Mouse (Mus musculus) myocyte (in vitro differentiated cells): Measurements from ENCODE around the gene Fbxo30. TPM values are rescaled to one million over a fixed set of nuclear protein-coding genes. Genes with fewer than 3 reads are reported as not detected.
"Not testable (repeated sequence)": the region's sequence is repeated elsewhere in the genome, so short reads cannot be mapped to it uniquely, and the experiment has no call there.

Experiments used
- H3K27me3 ChIP-seq: one replicate; pipeline ENCODE4 v1.6.1; 2011; ENCODE audit not compliant: control insufficient read depth, insufficient read depth, insufficient read length
- H3K36me3 ChIP-seq: one replicate; pipeline ENCODE4 v1.6.1; 2011; ENCODE audit not compliant: control insufficient read depth, insufficient read depth
- H3K4me2 ChIP-seq: one replicate; pipeline ENCODE4 v1.6.1; 2011; ENCODE audit warnings: low read depth, control low read depth
- H3K4me3 ChIP-seq: one replicate; pipeline ENCODE4 v1.5.1; 2011; ENCODE audit warnings: mild to moderate bottlenecking, control low read depth, moderate library complexity
- H3K79me2 ChIP-seq: one replicate; pipeline ENCODE4 v1.6.1; 2011; ENCODE audit not compliant: control insufficient read depth, insufficient read depth
- H3ac ChIP-seq: one replicate; pipeline ENCODE4 v1.6.1; 2011; ENCODE audit not compliant: control insufficient read depth, insufficient read length
- CEBPB ChIP-seq: IDR thresholded peaks from 2 replicates; pipeline ENCODE4 v1.6.1; 2011; ENCODE audit warnings: mild to moderate bottlenecking, moderate library complexity; ENCODE audit not compliant: poor library complexity, insufficient read depth, severe bottlenecking
- E2F4 ChIP-seq: IDR thresholded peaks from one replicate; pipeline ENCODE4 v1.6.1; 2011; ENCODE audit warnings: mild to moderate bottlenecking, control low read depth, moderate library complexity; ENCODE audit not compliant: insufficient read depth
- MAX ChIP-seq: IDR thresholded peaks from one replicate; pipeline ENCODE4 v1.6.1; 2011; ENCODE audit warnings: low read depth, mild to moderate bottlenecking, control low read depth
- MYOD1 ChIP-seq, 3 experiments: IDR thresholded peaks; one replicate each; pipeline ENCODE4 v1.6.1; 2011; ENCODE audit warnings: control low read depth in 2 of 3, low read depth in 2 of 3, mild to moderate bottlenecking in 2 of 3, moderate library complexity in 1 of 3; ENCODE audit not compliant: insufficient read length in 2 of 3, control insufficient read depth in 1 of 3
- MYOG ChIP-seq, 3 experiments: IDR thresholded peaks; one replicate each; pipeline ENCODE4 v1.6.1; 2011; ENCODE audit warnings: control low read depth in 2 of 3, low read depth in 2 of 3, mild to moderate bottlenecking in 2 of 3; ENCODE audit not compliant: insufficient read length in 2 of 3, control insufficient read depth in 1 of 3, insufficient read depth in 1 of 3
- POLR2A ChIP-seq: IDR thresholded peaks from one replicate; pipeline ENCODE4 v1.6.1; 2011; ENCODE audit warnings: low read depth, mild to moderate bottlenecking, control low read depth, moderate library complexity; ENCODE audit not compliant: insufficient read length
- POLR2AphosphoS2 ChIP-seq: IDR thresholded peaks from one replicate; pipeline ENCODE4 v1.6.1; 2011; ENCODE audit warnings: low read depth, control low read depth; ENCODE audit not compliant: insufficient read length
- REST ChIP-seq: IDR thresholded peaks from one replicate; pipeline ENCODE4 v1.6.1; 2011; ENCODE audit warnings: mild to moderate bottlenecking, control low read depth, moderate library complexity; ENCODE audit not compliant: insufficient read depth, insufficient read length
- SRF ChIP-seq: IDR thresholded peaks from one replicate; pipeline ENCODE4 v1.6.1; 2011; ENCODE audit warnings: low read depth; ENCODE audit not compliant: control insufficient read depth, insufficient read length
- TCF12 ChIP-seq: IDR thresholded peaks from one replicate; pipeline ENCODE4 v1.6.1; 2011; ENCODE audit warnings: mild to moderate bottlenecking, control low read depth; ENCODE audit not compliant: poor library complexity, insufficient read depth, severe bottlenecking
- TCF3 ChIP-seq: IDR thresholded peaks from one replicate; pipeline ENCODE4 v1.6.1; 2011; ENCODE audit warnings: low read depth, control low read depth; ENCODE audit not compliant: insufficient read length
- USF1 ChIP-seq: IDR thresholded peaks from one replicate; pipeline ENCODE4 v1.6.1; 2011; ENCODE audit warnings: low read depth, mild to moderate bottlenecking, control low read depth, moderate library complexity
- polyA plus RNA-seq: library from polyadenylated mRNA; unstranded; fragments of >200 nt; fragmentation: generic; extraction: Trizol; gene quantifications from one replicate; pipeline ENCODE4 v1.2.1, GENCODE M21; 2012; ENCODE audit warnings: missing spikeins

Fbxo30 gene
- 4.9 TPM for polyA plus RNA-seq

DNA sequence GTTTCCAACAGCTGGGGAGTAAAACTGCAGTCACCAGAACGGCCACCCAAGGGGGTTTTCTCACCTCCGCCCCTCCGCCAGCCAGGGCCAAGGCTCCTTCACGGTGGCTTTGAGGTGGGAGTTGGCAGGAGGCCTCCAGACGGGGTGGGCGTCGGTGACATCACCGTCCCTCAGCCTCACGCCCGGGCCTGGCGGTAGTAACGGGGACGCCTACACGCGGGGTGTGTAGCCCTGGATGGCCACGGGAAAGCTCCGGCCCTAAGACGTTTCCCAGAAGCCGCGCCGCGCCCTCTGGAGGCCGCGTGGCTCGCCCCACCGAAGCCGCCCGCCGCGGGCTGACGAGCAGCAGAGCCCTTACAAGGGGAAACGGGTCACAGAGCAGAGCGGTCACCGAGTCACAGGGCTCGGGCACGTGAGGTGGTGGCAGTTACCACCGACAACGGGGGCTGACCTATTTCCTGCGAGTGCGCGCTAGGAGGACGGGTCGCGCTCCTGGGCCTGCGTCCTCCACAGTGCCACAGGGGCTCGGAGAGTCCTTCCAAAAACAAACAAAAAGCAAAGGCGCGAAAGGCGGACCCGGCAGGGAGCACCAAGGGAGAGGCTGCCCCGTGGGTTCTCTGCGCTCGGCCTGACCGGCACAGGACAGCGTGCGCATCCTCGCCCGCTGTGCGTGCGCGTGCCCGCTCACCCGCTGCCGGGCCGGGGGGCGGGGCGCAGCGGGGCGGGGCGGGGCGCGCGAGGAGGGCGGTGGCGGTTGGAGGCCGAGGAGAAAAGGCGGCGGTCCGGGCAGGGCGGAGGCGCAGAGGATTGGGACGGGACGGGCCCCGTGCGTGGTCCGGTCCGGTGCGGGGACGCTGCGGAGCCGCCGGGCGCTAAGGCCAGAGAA lies at the start of gene Fbxo30:
TSS of gene Fbxo30 (plus strand) at position 753 of the 886 bp plus-strand sequence.
- Histone ChIP-seq H3K79me2 (peaks cover 42% of the 10 kb centered on the region), H3K36me3 (no peaks in the 10 kb centered on the region), H3ac (peak within 1 kb of the TSS; percentile 88), H3K4me3 (peak within 1 kb of the TSS; percentile 50), H3K4me2 (peak within 1 kb of the TSS; percentile 71), H3K27me3 (no peaks in the 10 kb centered on the region)
- TF ChIP-seq TCF12 (no peak), POLR2A (peak; percentile 97), E2F4 (no peak), TCF3 (no peak), MAX (no peak), MYOG (IDR thresholded peaks at IDR 0.05; ENCODE audit: control insufficient read depth in 1 of 3, insufficient read depth in 1 of 3, insufficient read length in 2 of 3, low read depth in 2 of 3) (peak in 1 of 3 experiments; percentile 54), POLR2AphosphoS2 (peak; percentile 98), REST (no peak), MYOD1 (IDR thresholded peaks at IDR 0.05; ENCODE audit: control insufficient read depth in 1 of 3, insufficient read length in 2 of 3, low read depth in 2 of 3) (peak in 1 of 3 experiments; percentile 39), USF1 (peak; percentile 14), SRF (no peak), CEBPB (no peak)

DNA sequence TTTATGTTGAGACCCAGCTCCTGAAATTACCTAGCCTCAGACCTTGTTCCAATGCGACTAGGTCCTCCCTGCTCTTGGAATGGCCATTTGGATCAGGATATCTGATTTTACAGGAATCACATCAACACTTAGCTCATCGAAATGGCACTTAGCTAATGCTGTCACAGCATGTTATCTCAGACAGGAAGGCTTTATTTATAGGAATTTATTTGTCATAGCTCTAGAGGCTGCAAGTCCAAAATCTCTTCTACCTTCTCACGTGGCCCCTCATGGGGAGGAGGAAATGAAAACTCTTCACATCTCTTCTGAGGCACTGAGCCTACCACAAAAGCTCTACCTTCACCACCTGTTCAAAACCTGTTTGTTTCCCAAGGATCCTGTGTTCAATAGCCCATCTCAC lies 47.9 kb upstream of the Fbxo30 start:
- no peaks in the 10 kb centered on the region for H3K36me3 ChIP-seq
- H3ac ChIP-seq, result no peak overlapping the region
- TF ChIP-seq TCF12 (no peak), POLR2AphosphoS2 (no peak), TCF3 (no peak), MAX (no peak), SRF (no peak), MYOG (IDR thresholded peaks at IDR 0.05; ENCODE audit: control insufficient read depth in 1 of 3, insufficient read depth in 1 of 3, insufficient read length in 2 of 3, low read depth in 2 of 3) (no peak), REST (no peak), POLR2A (no peak), USF1 (no peak), MYOD1 (IDR thresholded peaks at IDR 0.05; ENCODE audit: control insufficient read depth in 1 of 3, insufficient read length in 2 of 3, low read depth in 2 of 3) (no peak), CEBPB (no peak), E2F4 (no peak)
- H3K27me3 ChIP-seq, result no peaks in the 10 kb centered on the region
- H3K79me2 ChIP-seq, result no peaks in the 10 kb centered on the region
- H3K4me3 ChIP-seq, result no peak overlapping the region
- no peak overlapping the region for H3K4me2 ChIP-seq

DNA sequence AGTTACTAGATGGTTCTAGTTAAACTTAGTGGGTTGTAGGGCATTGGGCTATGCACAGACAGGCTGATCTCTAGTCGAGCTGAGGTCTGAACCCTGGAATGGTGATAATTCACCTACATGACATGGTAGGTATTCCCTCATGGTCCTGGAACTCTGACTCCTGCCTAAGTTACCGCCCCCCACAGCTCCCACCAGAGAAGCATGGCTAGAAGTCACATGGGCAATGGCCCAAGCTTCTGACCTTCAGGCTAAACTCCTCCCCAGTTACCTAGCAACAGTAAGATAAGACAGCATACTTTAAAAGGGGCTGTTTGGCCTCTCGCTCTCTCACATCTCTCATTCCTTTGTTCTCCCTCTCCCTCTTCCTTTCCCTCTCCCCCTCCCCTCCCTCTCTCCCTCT lies 38.1 kb upstream of the Fbxo30 start:
- H3K4me3 ChIP-seq, H3ac ChIP-seq, H3K4me2 ChIP-seq, H3K36me3 ChIP-seq, H3K79me2 ChIP-seq, H3K27me3 ChIP-seq: not testable (repeated sequence)

DNA sequence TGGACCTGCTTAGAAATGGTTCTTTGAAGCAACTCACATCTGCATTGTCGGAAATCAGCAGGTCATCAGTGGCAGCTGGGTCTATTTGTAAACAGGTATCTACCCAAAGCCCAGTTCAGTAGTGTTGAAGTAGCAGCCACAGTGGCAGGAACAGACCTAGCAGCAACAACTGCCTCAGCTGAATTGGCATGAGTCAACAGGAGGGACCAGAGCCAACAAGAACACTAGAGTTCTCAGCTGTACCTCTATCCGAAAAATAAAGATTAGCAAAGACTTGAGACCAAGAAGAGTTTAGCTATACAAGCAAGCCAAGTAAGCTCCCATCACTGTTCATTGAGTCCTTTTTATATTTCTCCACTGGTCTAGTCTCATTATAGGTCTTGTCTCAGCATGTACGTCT lies 32.9 kb upstream of the Fbxo30 start:
- H3K79me2 ChIP-seq, result no peaks in the 10 kb centered on the region
- no peak overlapping the region for H3K4me3 ChIP-seq
- H3K36me3 ChIP-seq, result no peaks in the 10 kb centered on the region
- H3K4me2 ChIP-seq, result no peak overlapping the region
- no peak overlapping the region for H3ac ChIP-seq
- no peaks in the 10 kb centered on the region for H3K27me3 ChIP-seq
- TF ChIP-seq TCF3 (no peak), USF1 (no peak), MYOG (IDR thresholded peaks at IDR 0.05; ENCODE audit: control insufficient read depth in 1 of 3, insufficient read depth in 1 of 3, insufficient read length in 2 of 3, low read depth in 2 of 3) (no peak), MYOD1 (IDR thresholded peaks at IDR 0.05; ENCODE audit: control insufficient read depth in 1 of 3, insufficient read length in 2 of 3, low read depth in 2 of 3) (no peak), REST (no peak), E2F4 (no peak), MAX (no peak), POLR2A (no peak), POLR2AphosphoS2 (no peak), SRF (no peak), TCF12 (no peak)
